Mouse (Mus musculus) midbrain, embryonic 12.5 days (tissue): Measurements from ENCODE around the gene Slc15a5. TPM values are rescaled to one million over a fixed set of nuclear protein-coding genes. Genes with fewer than 3 reads are reported as not detected.
"Not testable (repeated sequence)": the region's sequence is repeated elsewhere in the genome, so short reads cannot be mapped to it uniquely, and the experiment has no call there.

Experiments used
- ATAC-seq: fragments of 200-750 bp; cut with Nextera tagmentation; 2 replicates; pipeline ENCODE4 v1.8.0; 2017; ENCODE audit warnings: low read depth, moderate TSS enrichment, moderate library complexity; ENCODE audit not compliant: low FRiP score
- H3K27ac ChIP-seq: fragments of 300-500 bp; sonication (generic); replicated peaks from 2 replicates; pipeline ENCODE4 v1.5.1; 2016; ENCODE audit warnings: mild to moderate bottlenecking
- H3K27me3 ChIP-seq: fragments of 300-500 bp; sonication (generic); 2 replicates; pipeline ENCODE4 v1.6.1; 2016; ENCODE audit warnings: mild to moderate bottlenecking
- H3K36me3 ChIP-seq: fragments of 300-500 bp; sonication (generic); 2 replicates; pipeline ENCODE4 v1.6.1; 2016
- H3K4me1 ChIP-seq: fragments of 300-500 bp; sonication (generic); 2 replicates; pipeline ENCODE4 v1.6.1; 2016
- H3K4me2 ChIP-seq: fragments of 300-500 bp; sonication (generic); replicated peaks from 2 replicates; pipeline ENCODE4 v1.6.1; 2016; ENCODE audit warnings: mild to moderate bottlenecking, moderate library complexity
- H3K4me3 ChIP-seq: fragments of 300-500 bp; sonication (generic); 2 replicates; pipeline ENCODE4 v1.5.1; 2016; ENCODE audit warnings: mild to moderate bottlenecking
- H3K9ac ChIP-seq: fragments of 300-500 bp; sonication (generic); replicated peaks from 2 replicates; pipeline ENCODE4 v1.6.1; 2016; ENCODE audit warnings: mild to moderate bottlenecking, moderate library complexity
- H3K9me3 ChIP-seq: fragments of 300-500 bp; sonication (generic); 2 replicates; pipeline ENCODE4 v1.6.1; 2016; ENCODE audit warnings: mild to moderate bottlenecking
- WGBS: fragments of 180-500 bp; shearing (Covaris S2); methylation state at CpG from one replicate; pipeline ENCODE4 v1.1.7; 2016; 5-methylcytosine and 5-hydroxymethylcytosine counted together
- polyA plus RNA-seq: library from polyadenylated mRNA; unstranded; fragments of >200 nt; fragmentation: Nextera tagmentation; extraction: Ambion mirVana; gene quantifications from 2 replicates; pipeline ENCODE4 v1.2.1, GENCODE M21; 2016

Gene Slc15a5
- not detected in 2 replicates for polyA plus RNA-seq

- Histone ChIP-seq H3K36me3 (no peaks in the 10 kb centered on the region), H3K9me3 (no peaks in the 10 kb centered on the region), H3K4me1 (no peaks in the 10 kb centered on the region), H3K27ac (no peak within 1 kb of the TSS), H3K9ac (no peak within 1 kb of the TSS), H3K27me3 (no peaks in the 10 kb centered on the region), H3K4me2 (no peak within 1 kb of the TSS), H3K4me3 (no peak within 1 kb of the TSS)
- ATAC-seq = no peak
- 90% methylated on average over 4 of the region's 4 CpGs for WGBS
Observed at GRCm38 (mm10) chr6:138079816-138080215, at the start of gene Slc15a5. Gene Slc15a5 (minus strand): TSS chr6:138079916.

- H3K9ac ChIP-seq = no peak overlapping the region
- no peak for ATAC-seq
- no peak overlapping the region for H3K27ac ChIP-seq
- H3K27me3 ChIP-seq = no peaks in the 10 kb centered on the region
- no peaks in the 10 kb centered on the region for H3K36me3 ChIP-seq
- 86% methylated on average over 10 of the region's 10 CpGs for WGBS
- no peak overlapping the region for H3K4me3 ChIP-seq
- H3K4me2 ChIP-seq = no peak overlapping the region
- no peaks in the 10 kb centered on the region for H3K4me1 ChIP-seq
- no peaks in the 10 kb centered on the region for H3K9me3 ChIP-seq
Observed at GRCm38 (mm10) chr6:138128392-138129335, 48.9 kb upstream of the Slc15a5 start.

- Histone ChIP-seq H3K4me1 (no peaks in the 10 kb centered on the region), H3K4me3 (no peak overlapping the region), H3K9ac (no peak overlapping the region), H3K27me3 (no peaks in the 10 kb centered on the region), H3K27ac (no peak overlapping the region), H3K36me3 (no peaks in the 10 kb centered on the region), H3K9me3 (no peaks in the 10 kb centered on the region), H3K4me2 (no peak overlapping the region)
- ATAC-seq = no peak
- 84% methylated on average over 3 of the region's 3 CpGs for WGBS
Observed at GRCm38 (mm10) chr6:138117496-138117895, 37.8 kb upstream of the Slc15a5 start.

- Histone ChIP-seq H3K27ac (no peak overlapping the region), H3K36me3 (no peaks in the 10 kb centered on the region), H3K9me3 (no peaks in the 10 kb centered on the region), H3K4me1 (0 out of 2 replicates have a peak, but pooled peaks cover 2% of the 10 kb centered on the region), H3K4me3 (no peak overlapping the region), H3K9ac (no peak overlapping the region), H3K4me2 (no peak overlapping the region), H3K27me3 (no peaks in the 10 kb centered on the region)
- no peak for ATAC-seq
Observed at GRCm38 (mm10) chr6:138104559-138104958, 24.8 kb upstream of the Slc15a5 start.

GRCm38 (mm10) chr6:138102940-138103339 lies 23.2 kb upstream of the Slc15a5 start:
- no peaks in the 10 kb centered on the region for H3K36me3 ChIP-seq
- 87% methylated on average over 7 of the region's 7 CpGs for WGBS
- ATAC-seq = no peak
- H3K27ac ChIP-seq = no peak overlapping the region
- H3K27me3 ChIP-seq = no peaks in the 10 kb centered on the region
- no peak overlapping the region for H3K4me3 ChIP-seq
- no peaks in the 10 kb centered on the region for H3K9me3 ChIP-seq
- H3K4me1 ChIP-seq = 0 out of 2 replicates have a peak, but pooled peaks cover 2% of the 10 kb centered on the region
- H3K4me2 ChIP-seq = no peak overlapping the region
- H3K9ac ChIP-seq = no peak overlapping the region

GRCm38 (mm10) chr6:138101843-138102242 lies 22.1 kb upstream of the Slc15a5 start:
- H3K4me3 ChIP-seq = no peak overlapping the region
- no peaks in the 10 kb centered on the region for H3K36me3 ChIP-seq
- WGBS = 84% methylated on average over 4 of the region's 4 CpGs
- H3K27ac ChIP-seq = no peak overlapping the region
- H3K9me3 ChIP-seq = no peaks in the 10 kb centered on the region
- H3K4me1 ChIP-seq = 0 out of 2 replicates have a peak, but pooled peaks cover 2% of the 10 kb centered on the region
- H3K9ac ChIP-seq = no peak overlapping the region
- no peak overlapping the region for H3K4me2 ChIP-seq
- 0 out of 2 replicates have a peak, but pooled peaks have one; percentile 34 for ATAC-seq
- H3K27me3 ChIP-seq = no peaks in the 10 kb centered on the region

GRCm38 (mm10) chr6:138099646-138100045 lies 19.9 kb upstream of the Slc15a5 start:
- Histone ChIP-seq H3K36me3 (no peaks in the 10 kb centered on the region), H3K9me3 (no peaks in the 10 kb centered on the region), H3K27me3 (no peaks in the 10 kb centered on the region), H3K27ac (no peak overlapping the region), H3K4me3 (no peak overlapping the region), H3K9ac (no peak overlapping the region), H3K4me1 (no peaks in the 10 kb centered on the region), H3K4me2 (no peak overlapping the region)
- no peak for ATAC-seq
- 60% methylated on average over 3 of the region's 3 CpGs for WGBS

- ATAC-seq = no peak
Observed at GRCm38 (mm10) chr6:138095060-138095459, 15.3 kb upstream of the Slc15a5 start.

GRCm38 (mm10) chr6:138092432-138092831 lies 12.7 kb upstream of the Slc15a5 start:
- ATAC-seq = no peak
- Histone ChIP-seq H3K9me3 (no peaks in the 10 kb centered on the region), H3K4me2 (no peak overlapping the region), H3K9ac (no peak overlapping the region), H3K27ac (no peak overlapping the region), H3K4me3 (no peak overlapping the region), H3K36me3 (no peaks in the 10 kb centered on the region), H3K27me3 (no peaks in the 10 kb centered on the region), H3K4me1 (no peaks in the 10 kb centered on the region)
- WGBS = 93% methylated on average over 7 of the region's 7 CpGs

More at GRCm38 (mm10) chr6:138095060-138095459, 15.3 kb upstream of the Slc15a5 start:
- no peaks in the 10 kb centered on the region for H3K36me3 ChIP-seq
- H3K9ac ChIP-seq = no peak overlapping the region
- 82% methylated on average over 3 of the region's 3 CpGs for WGBS
- no peaks in the 10 kb centered on the region for H3K27me3 ChIP-seq
- H3K27ac ChIP-seq = no peak overlapping the region
- H3K4me3 ChIP-seq = no peak overlapping the region
- H3K4me2 ChIP-seq = no peak overlapping the region
- H3K4me1 ChIP-seq = no peaks in the 10 kb centered on the region
- no peaks in the 10 kb centered on the region for H3K9me3 ChIP-seq

GRCm38 (mm10) chr6:138089084-138089483 lies 9.4 kb upstream of the Slc15a5 start:
- 82% methylated on average over 8 of the region's 8 CpGs for WGBS
- H3K9me3 ChIP-seq = no peaks in the 10 kb centered on the region
- no peak overlapping the region for H3K4me3 ChIP-seq
- no peak overlapping the region for H3K9ac ChIP-seq
- H3K27ac ChIP-seq = no peak overlapping the region
- H3K4me1 ChIP-seq = no peaks in the 10 kb centered on the region
- ATAC-seq = no peak
- H3K27me3 ChIP-seq = no peaks in the 10 kb centered on the region
- H3K4me2 ChIP-seq = no peak overlapping the region
- H3K36me3 ChIP-seq = no peaks in the 10 kb centered on the region

GRCm38 (mm10) chr6:138086421-138086820 lies 6.7 kb upstream of the Slc15a5 start:
- H3K4me2 ChIP-seq, H3K9me3 ChIP-seq, ATAC-seq, H3K9ac ChIP-seq, H3K27me3 ChIP-seq, H3K4me3 ChIP-seq, H3K36me3 ChIP-seq, H3K27ac ChIP-seq, H3K4me1 ChIP-seq: not testable (repeated sequence)

- no peak for ATAC-seq
- no peaks in the 10 kb centered on the region for H3K4me1 ChIP-seq
- WGBS = 84% methylated on average over 6 of the region's 6 CpGs
- no peak overlapping the region for H3K4me2 ChIP-seq
- H3K36me3 ChIP-seq = no peaks in the 10 kb centered on the region
- no peak overlapping the region for H3K9ac ChIP-seq
- H3K27me3 ChIP-seq = no peaks in the 10 kb centered on the region
- no peak overlapping the region for H3K27ac ChIP-seq
- H3K4me3 ChIP-seq = no peak overlapping the region
- H3K9me3 ChIP-seq = no peaks in the 10 kb centered on the region
Observed at GRCm38 (mm10) chr6:138080778-138081549, 1.2 kb upstream of the Slc15a5 start.
